Mouse (Mus musculus) lung, postnatal 0 days (tissue): ENCODE data around the gene Reg4.

Experiments used
- CTCF ChIP-seq: IDR thresholded peaks from 2 replicates; pipeline ENCODE4 v1.5.1; 2016; ENCODE audit warnings: antibody characterized with exemption, mild to moderate bottlenecking
- EP300 ChIP-seq: IDR thresholded peaks from 2 replicates; pipeline ENCODE4 v1.6.1; 2016; ENCODE audit warnings: antibody characterized with exemption, mild to moderate bottlenecking, control low read depth

GRCm38 (mm10) chr3:98262133-98262532 lies 40.2 kb downstream of the Reg4 start:
- TF ChIP-seq CTCF, result no peak
- no peak for TF ChIP-seq EP300
